Mouse (Mus musculus) neural tube, embryonic 13.5 days (tissue): ENCODE results near the gene Spock3. TPM values are rescaled to one million over a fixed set of nuclear protein-coding genes. Genes with fewer than 3 reads are reported as not detected.

Experiments
- ATAC-seq: fragments of 200-750 bp; cut with Nextera tagmentation; 2 replicates; pipeline ENCODE4 v1.8.0; 2017; ENCODE audit warnings: low read depth, mild to moderate bottlenecking, moderate TSS enrichment, moderate library complexity
- H3K27ac ChIP-seq: fragments of 300-500 bp; sonication (generic); replicated peaks from 2 replicates; pipeline ENCODE4 v1.5.1; 2015; ENCODE audit warnings: moderate library complexity, mild to moderate bottlenecking, inconsistent platforms
- H3K27me3 ChIP-seq: fragments of 300-500 bp; sonication (generic); 2 replicates; pipeline ENCODE4 v1.6.1; 2015; ENCODE audit warnings: mild to moderate bottlenecking, inconsistent platforms
- H3K36me3 ChIP-seq: fragments of 300-500 bp; sonication (generic); 2 replicates; pipeline ENCODE4 v1.6.1; 2015; ENCODE audit warnings: mild to moderate bottlenecking, inconsistent platforms
- H3K4me1 ChIP-seq: fragments of 300-500 bp; sonication (generic); replicated peaks from 2 replicates; pipeline ENCODE4 v1.6.1; 2015; ENCODE audit warnings: inconsistent platforms
- H3K4me2 ChIP-seq: fragments of 300-500 bp; sonication (generic); 2 replicates; pipeline ENCODE4 v1.6.1; 2015; ENCODE audit warnings: inconsistent platforms, mild to moderate bottlenecking, moderate library complexity
- H3K4me3 ChIP-seq: fragments of 300-500 bp; sonication (generic); 2 replicates; pipeline ENCODE4 v1.5.1; 2015; ENCODE audit warnings: mild to moderate bottlenecking, inconsistent platforms
- H3K9ac ChIP-seq: fragments of 300-500 bp; sonication (generic); 2 replicates; pipeline ENCODE4 v1.6.1; 2015; ENCODE audit warnings: moderate library complexity, mild to moderate bottlenecking, inconsistent platforms
- H3K9me3 ChIP-seq: fragments of 300-500 bp; sonication (generic); 2 replicates; pipeline ENCODE4 v1.6.1; 2016; ENCODE audit warnings: inconsistent platforms
- WGBS: fragments of 180-500 bp; shearing (Covaris S2); methylation state at CpG from one replicate; pipeline ENCODE4 v1.1.7; 2015; 5-methylcytosine and 5-hydroxymethylcytosine counted together
- polyA plus RNA-seq: library from polyadenylated mRNA; unstranded; fragments of >200 nt; fragmentation: Nextera tagmentation; extraction: Ambion mirVana; gene quantifications from 2 replicates; pipeline ENCODE4 v1.2.1, GENCODE M21; 2015

Gene Spock3
- polyA plus RNA-seq, 1 experiment from 2014 or later: 90.2 TPM

DNA sequence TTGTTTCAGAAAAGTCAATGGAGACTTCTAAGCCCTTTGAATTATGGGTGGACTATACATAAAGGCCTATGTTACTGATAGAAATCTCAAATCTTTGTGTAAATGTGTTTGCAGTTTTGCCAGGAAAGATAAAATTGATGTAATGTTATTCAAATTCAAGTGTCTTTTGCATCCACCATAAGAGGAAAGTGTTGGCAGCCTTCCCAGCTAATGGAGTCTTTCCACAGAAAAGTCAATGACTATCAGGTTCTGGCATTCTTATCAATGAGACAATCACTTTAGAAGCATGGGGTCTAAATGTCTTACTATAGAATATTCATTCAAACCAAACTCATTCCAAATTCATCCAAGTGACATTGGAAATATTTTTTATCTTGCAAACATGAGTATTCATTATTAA, 214.5 kb downstream of the Spock3 start:
- Histone ChIP-seq H3K9ac (no peak overlapping the region), H3K4me3 (no peak overlapping the region), H3K27ac (no peak overlapping the region), H3K4me1 (no peaks in the 10 kb centered on the region), H3K9me3 (no peaks in the 10 kb centered on the region), H3K27me3 (no peaks in the 10 kb centered on the region), H3K36me3 (no peaks in the 10 kb centered on the region), H3K4me2 (no peak overlapping the region)
- ATAC-seq: no peak

DNA sequence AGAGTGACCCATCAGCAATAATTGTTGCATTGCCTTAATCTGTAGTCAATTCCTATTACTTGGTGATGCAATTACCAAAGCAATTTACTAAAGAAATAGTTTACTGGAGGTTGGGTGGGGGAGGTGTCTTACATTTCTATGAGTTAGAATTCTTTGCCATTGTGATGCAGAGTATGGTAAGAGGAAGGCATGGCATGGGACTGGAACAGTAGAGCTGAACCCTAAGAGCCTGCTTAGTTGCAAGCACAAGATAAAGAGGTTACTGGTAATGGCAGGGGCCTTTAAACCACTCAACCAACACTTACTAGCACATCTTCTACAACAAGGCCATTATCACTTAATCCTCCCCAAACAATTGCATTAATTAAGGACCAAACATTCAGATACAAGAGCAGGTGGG, 219.1 kb downstream of the Spock3 start:
- no peak overlapping the region for H3K4me2 ChIP-seq
- no peak overlapping the region for H3K4me3 ChIP-seq
- no peaks in the 10 kb centered on the region for H3K4me1 ChIP-seq
- H3K27ac ChIP-seq: no peak overlapping the region
- ATAC-seq: no peak
- no peak overlapping the region for H3K9ac ChIP-seq
- no peaks in the 10 kb centered on the region for H3K27me3 ChIP-seq
- H3K9me3 ChIP-seq: no peaks in the 10 kb centered on the region
- no peaks in the 10 kb centered on the region for H3K36me3 ChIP-seq

DNA sequence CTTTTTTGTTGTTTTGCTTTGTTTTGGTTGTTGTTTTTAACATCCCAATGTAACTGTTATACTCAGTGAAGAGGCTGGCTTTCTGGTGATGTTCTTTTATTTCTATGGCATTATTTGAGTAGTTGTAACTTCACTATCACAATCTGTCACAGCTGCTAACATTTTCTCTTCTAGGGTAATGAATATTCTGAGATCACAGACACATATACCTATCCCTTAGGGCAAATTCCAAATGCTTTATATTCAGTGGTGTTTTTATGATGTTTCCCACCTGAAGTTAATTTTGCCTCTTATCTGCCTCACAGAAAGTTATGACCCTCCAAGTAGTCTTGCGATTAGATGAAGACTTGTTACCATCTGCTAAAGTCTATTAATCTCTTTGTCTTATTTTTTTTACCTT, 230.5 kb downstream of the Spock3 start:
- WGBS: 48% methylated on average over 1 of the region's 1 CpGs
- Histone ChIP-seq H3K4me3 (no peak overlapping the region), H3K36me3 (no peaks in the 10 kb centered on the region), H3K27ac (no peak overlapping the region), H3K9ac (no peak overlapping the region), H3K9me3 (no peaks in the 10 kb centered on the region), H3K27me3 (no peaks in the 10 kb centered on the region), H3K4me1 (no peaks in the 10 kb centered on the region), H3K4me2 (no peak overlapping the region)
- ATAC-seq: peak; percentile 56; the same call in 1 of the 2 replicates

DNA sequence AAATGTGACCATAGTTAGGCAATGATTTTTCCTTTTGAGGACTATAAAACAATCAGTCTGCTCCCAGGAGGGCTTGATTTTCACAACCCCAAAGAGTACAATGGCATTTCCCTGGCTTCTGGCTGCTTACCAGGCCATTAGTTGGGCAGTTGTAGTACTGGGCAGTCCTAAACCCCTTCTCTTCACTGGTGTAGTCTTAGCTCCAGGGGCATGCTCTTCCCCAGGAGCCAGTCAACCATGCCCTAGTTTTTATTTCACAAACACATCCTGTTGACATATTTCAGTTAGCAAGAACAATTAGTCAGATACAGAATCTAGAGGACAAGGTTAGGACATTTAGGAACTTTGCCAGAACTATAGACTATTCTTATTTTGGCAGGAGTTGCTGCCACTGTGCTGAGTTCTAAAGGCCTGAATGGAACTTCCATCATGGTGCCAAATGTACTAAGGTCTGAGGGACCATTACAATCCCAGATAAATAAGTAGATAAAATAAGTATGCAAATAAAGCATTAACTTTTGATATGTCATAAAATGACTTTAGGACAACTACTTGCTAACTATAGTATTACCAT, 308.1 kb downstream of the Spock3 start:
- ATAC-seq: no peak

DNA sequence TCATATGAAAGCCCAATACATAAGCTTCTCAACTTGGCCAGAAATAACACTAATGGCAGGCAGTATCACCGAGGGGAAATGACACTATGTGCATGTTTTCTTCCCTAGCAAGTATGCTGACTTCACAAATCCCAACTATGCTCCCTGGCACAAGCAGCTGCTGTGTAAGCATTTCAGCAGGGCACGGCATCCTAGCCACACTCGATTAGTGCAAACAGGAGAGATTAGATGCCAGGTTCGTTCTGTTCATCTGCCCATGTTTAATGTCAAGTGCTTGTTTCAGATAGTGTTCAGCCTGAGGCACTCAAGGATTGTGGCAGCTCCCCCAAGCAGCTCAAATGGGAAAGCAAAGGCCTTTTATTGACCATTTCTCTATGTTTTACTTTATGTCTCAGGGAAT, 311.7 kb downstream of the Spock3 start:
- Histone ChIP-seq H3K27me3 (no peaks in the 10 kb centered on the region), H3K9ac (no peak overlapping the region), H3K36me3 (no peaks in the 10 kb centered on the region), H3K9me3 (no peaks in the 10 kb centered on the region), H3K4me3 (no peak overlapping the region), H3K4me1 (no peaks in the 10 kb centered on the region), H3K27ac (no peak overlapping the region), H3K4me2 (no peak overlapping the region)
- no peak for ATAC-seq
- 76% methylated on average over 4 of the region's 4 CpGs for WGBS

More for the DNA sequence above, 308.1 kb downstream of the Spock3 start:
- Histone ChIP-seq H3K9me3 (no peaks in the 10 kb centered on the region), H3K4me2 (no peak overlapping the region), H3K27ac (no peak overlapping the region), H3K27me3 (no peaks in the 10 kb centered on the region), H3K9ac (no peak overlapping the region), H3K4me1 (no peaks in the 10 kb centered on the region), H3K4me3 (no peak overlapping the region), H3K36me3 (no peaks in the 10 kb centered on the region)

DNA sequence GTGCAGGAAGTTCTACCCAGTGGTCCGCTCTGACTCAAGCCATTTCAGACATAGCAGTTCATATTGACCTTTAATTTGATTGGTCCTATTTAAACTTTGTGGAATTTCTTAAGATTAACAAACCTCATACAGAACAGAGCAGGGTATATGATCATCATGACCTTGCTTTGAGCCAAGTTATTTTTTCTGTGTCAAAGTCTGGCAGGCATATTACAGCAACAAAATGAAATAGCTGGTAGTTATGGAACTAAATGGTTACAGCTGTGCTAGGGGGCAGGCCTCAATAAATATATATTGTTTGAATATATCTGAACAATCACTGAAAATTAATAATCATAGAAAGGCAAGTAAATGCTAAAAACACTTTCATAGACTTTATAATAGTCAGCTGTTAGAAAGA, 384.6 kb downstream of the Spock3 start:
- WGBS: 98% methylated on average over 1 of the region's 1 CpGs
- Histone ChIP-seq H3K4me2 (no peak overlapping the region), H3K36me3 (no peaks in the 10 kb centered on the region), H3K27ac (no peak overlapping the region), H3K9ac (no peak overlapping the region), H3K4me1 (no peaks in the 10 kb centered on the region), H3K9me3 (no peaks in the 10 kb centered on the region), H3K27me3 (no peaks in the 10 kb centered on the region), H3K4me3 (no peak overlapping the region)
- no peak for ATAC-seq

DNA sequence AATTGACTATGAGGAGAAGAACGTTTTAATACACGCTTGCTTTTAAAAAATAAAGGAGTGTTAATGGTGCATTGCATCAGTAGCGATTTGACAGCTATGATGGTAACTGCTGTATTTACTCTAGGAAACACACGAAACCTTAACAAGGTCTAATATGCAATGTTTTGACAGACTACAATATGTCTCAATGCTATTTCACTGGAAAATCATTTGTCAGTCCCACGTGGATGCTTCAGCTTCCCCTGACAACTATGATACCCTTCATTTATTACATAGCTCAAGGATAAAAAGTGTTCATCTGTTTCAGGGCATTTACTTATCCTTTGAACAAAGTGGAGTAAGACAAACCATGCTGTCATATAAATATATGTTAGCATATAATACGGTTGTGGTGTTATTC, 417.8 kb downstream of the Spock3 start:
- no peak for ATAC-seq
- WGBS: 81% methylated on average over 6 of the region's 6 CpGs
- Histone ChIP-seq H3K4me2 (no peak overlapping the region), H3K27me3 (no peaks in the 10 kb centered on the region), H3K36me3 (no peaks in the 10 kb centered on the region), H3K9ac (no peak overlapping the region), H3K4me3 (no peak overlapping the region), H3K27ac (no peak overlapping the region), H3K9me3 (no peaks in the 10 kb centered on the region), H3K4me1 (no peaks in the 10 kb centered on the region)

DNA sequence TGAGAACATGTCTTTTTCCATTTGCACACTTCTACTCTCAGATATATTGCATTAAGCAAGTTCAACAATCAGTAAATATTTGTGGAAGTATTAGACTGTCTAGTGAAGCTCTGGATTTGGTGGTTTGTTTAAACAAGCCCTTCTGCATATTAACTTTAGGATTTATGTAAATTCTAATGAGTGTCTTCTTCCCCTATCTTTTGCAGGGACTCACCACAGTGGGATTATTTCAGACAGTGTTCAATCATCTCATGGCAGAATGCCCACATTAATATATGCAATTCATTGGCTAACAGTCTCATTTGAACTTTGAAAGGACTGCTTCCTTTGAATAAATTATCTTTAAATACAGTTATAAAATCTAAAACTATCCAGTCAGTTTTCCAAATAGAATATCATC, 446.9 kb downstream of the Spock3 start:
- Histone ChIP-seq H3K4me1 (no peaks in the 10 kb centered on the region), H3K9ac (no peak overlapping the region), H3K4me2 (no peak overlapping the region), H3K36me3 (no peaks in the 10 kb centered on the region), H3K27me3 (no peaks in the 10 kb centered on the region), H3K9me3 (no peaks in the 10 kb centered on the region), H3K27ac (no peak overlapping the region), H3K4me3 (no peak overlapping the region)
- ATAC-seq: no peak
